Mouse (Mus musculus) C2C12 (cell line): ENCODE measurements at regions not wholly inside any gene's neighbourhood (a gene's known extent, or its start where the extent isn't known, plus 50 kb on each side); places are given as distances from the start of the nearest gene placed in this dataset.

Experiments used
- H3K27me3 ChIP-seq: one replicate; pipeline ENCODE4 v1.6.1; 2011; ENCODE audit not compliant: control insufficient read depth, insufficient read depth, insufficient read length
- H3K36me3 ChIP-seq: one replicate; pipeline ENCODE4 v1.6.1; 2011; ENCODE audit not compliant: control insufficient read depth, insufficient read depth
- H3K4me3 ChIP-seq: one replicate; pipeline ENCODE4 v1.5.1; 2011; ENCODE audit warnings: mild to moderate bottlenecking, control low read depth; ENCODE audit not compliant: poor library complexity, insufficient read depth, severe bottlenecking
- H3K79me2 ChIP-seq: one replicate; pipeline ENCODE4 v1.6.1; 2011; ENCODE audit not compliant: control insufficient read depth, insufficient read depth
- H3K79me3 ChIP-seq: one replicate; pipeline ENCODE4 v1.6.1; 2011; ENCODE audit warnings: low read depth, control low read depth
- H3ac ChIP-seq: one replicate; pipeline ENCODE3; 2011; ENCODE audit warnings: low read depth; ENCODE audit not compliant: control insufficient read depth, insufficient read length
- CEBPB ChIP-seq: IDR thresholded peaks from one replicate; pipeline ENCODE4 v1.6.1; 2011; ENCODE audit warnings: low read depth, mild to moderate bottlenecking, control low read depth, moderate library complexity
- CTCF ChIP-seq: IDR thresholded peaks from one replicate; pipeline ENCODE4 v1.5.1; 2011; ENCODE audit not compliant: control insufficient read depth, insufficient read depth, insufficient read length
- FOSL1 ChIP-seq: IDR thresholded peaks from one replicate; pipeline ENCODE4 v1.8.0; 2011; ENCODE audit warnings: mild to moderate bottlenecking, low read length; ENCODE audit not compliant: poor library complexity, insufficient read depth, severe bottlenecking
- MAX ChIP-seq: IDR thresholded peaks from one replicate; pipeline ENCODE4 v1.6.1; 2011; ENCODE audit warnings: mild to moderate bottlenecking, control low read depth
- MYOD1 ChIP-seq: IDR thresholded peaks from one replicate; pipeline ENCODE4 v1.6.1; 2011; ENCODE audit warnings: low read depth; ENCODE audit not compliant: control insufficient read depth, insufficient read length
- MYOG ChIP-seq: IDR thresholded peaks from one replicate; pipeline ENCODE4 v1.6.1; 2011; ENCODE audit not compliant: control insufficient read depth, insufficient read length; ENCODE audit errors: extremely low read depth
- USF1 ChIP-seq: IDR thresholded peaks from one replicate; pipeline ENCODE4 v1.6.1; 2011; ENCODE audit warnings: low read depth, mild to moderate bottlenecking, control low read depth, moderate library complexity

DNA sequence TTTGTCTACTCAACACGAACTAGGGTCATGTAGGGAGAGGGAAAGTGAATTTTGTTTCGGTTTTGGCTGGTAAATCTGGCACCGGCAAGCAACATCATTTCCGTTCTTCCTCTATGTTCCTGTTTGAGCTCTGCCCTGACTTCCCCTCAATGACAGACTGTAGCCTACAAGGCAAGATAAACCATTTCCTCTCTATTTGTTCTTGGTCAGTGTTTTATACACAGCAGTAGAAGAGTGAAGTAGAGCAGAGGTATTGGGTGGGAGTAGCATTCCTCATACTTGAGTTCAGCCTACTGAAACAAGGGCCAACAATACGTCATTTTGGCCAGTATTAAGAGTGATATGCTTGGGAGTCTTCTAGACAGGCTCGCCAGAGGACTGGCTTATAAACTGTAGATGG is 177.0 kb downstream of the Ndfip2 start:
- H3K4me3 ChIP-seq, result no peak overlapping the region
- no peaks in the 10 kb centered on the region for H3K36me3 ChIP-seq
- H3K79me3 ChIP-seq, result no peaks in the 10 kb centered on the region
- no peaks in the 10 kb centered on the region for H3K79me2 ChIP-seq
- no peaks in the 10 kb centered on the region for H3K27me3 ChIP-seq
- TF ChIP-seq FOSL1 (no peak), CTCF (no peak), MYOG (no peak), CEBPB (no peak), MAX (no peak), USF1 (no peak), MYOD1 (no peak)
- H3ac ChIP-seq, result no peak overlapping the region

DNA sequence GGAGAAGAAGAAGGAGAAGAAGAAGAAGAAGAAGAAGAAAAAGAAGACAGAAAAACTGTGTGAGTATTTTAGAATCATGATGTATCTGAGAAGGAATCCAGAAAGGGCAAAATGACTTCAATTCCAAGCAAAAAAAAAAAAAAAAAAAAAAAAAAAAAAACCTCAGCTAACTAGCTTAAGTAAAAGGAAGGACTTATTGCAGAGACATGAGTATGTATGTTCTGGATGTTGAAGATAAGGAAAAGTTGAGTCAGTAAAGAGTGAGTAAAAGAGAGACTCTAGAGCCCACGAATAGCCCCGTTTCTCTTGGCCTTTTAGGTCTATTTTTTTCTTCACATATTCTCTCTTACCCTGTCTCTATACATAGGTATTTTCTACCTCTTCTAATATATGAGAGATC is 175.1 kb downstream of the Ndfip2 start:
- no peak overlapping the region for H3K4me3 ChIP-seq
- no peaks in the 10 kb centered on the region for H3K79me3 ChIP-seq
- H3ac ChIP-seq, result no peak overlapping the region
- H3K36me3 ChIP-seq, result no peaks in the 10 kb centered on the region
- TF ChIP-seq MAX, result no peak
- no peak for TF ChIP-seq MYOD1
- no peak for TF ChIP-seq MYOG
- TF ChIP-seq CTCF, result no peak
- no peak for TF ChIP-seq USF1
- no peak for TF ChIP-seq CEBPB
- no peak for TF ChIP-seq FOSL1
- no peaks in the 10 kb centered on the region for H3K27me3 ChIP-seq
- no peaks in the 10 kb centered on the region for H3K79me2 ChIP-seq

- Histone ChIP-seq H3K79me2 (no peaks in the 10 kb centered on the region), H3K36me3 (no peaks in the 10 kb centered on the region), H3K27me3 (no peaks in the 10 kb centered on the region), H3K79me3 (no peaks in the 10 kb centered on the region), H3ac (no peak overlapping the region), H3K4me3 (no peak overlapping the region)
- no peak for TF ChIP-seq USF1
- no peak for TF ChIP-seq MYOG
- no peak for TF ChIP-seq CEBPB
- no peak for TF ChIP-seq FOSL1
Measured at GRCm38 (mm10) chr14:105432670-105433069, 174.3 kb downstream of the Ndfip2 start.

- Histone ChIP-seq H3K36me3 (no peaks in the 10 kb centered on the region), H3ac (no peak overlapping the region), H3K79me2 (no peaks in the 10 kb centered on the region), H3K27me3 (no peaks in the 10 kb centered on the region), H3K4me3 (no peak overlapping the region), H3K79me3 (no peaks in the 10 kb centered on the region)
- TF ChIP-seq FOSL1 (no peak), MAX (no peak), USF1 (no peak), MYOD1 (no peak), CEBPB (no peak), MYOG (no peak), CTCF (no peak)
Measured at GRCm38 (mm10) chr14:105431584-105431983, 173.2 kb downstream of the Ndfip2 start.

DNA sequence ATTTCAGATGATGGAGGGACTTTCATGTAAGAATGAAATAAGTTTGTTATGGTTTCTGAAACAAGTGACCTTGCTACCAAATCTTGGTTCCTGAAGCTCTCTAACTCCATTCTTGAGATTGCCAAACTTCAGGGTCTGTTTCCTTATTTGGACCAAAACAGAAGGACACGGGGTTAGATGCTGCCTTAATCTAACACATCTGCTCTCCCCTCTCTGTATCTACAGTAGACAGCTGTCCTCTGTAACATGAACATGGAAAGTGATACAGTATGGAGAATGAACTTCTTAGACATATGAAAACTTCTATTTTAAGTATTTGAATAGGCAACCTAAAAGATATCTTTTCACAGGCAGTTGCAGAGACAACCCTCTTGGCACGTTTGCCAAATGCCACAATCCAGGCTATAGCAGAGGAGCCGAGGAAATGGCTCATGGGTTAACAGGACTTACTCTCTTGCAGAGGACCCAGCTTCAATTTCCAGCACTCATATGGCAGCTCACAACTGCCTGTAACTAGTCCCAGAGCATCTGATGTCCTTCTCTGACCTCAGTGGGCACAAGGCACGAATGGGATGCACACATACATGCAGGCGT is 171.4 kb downstream of the Ndfip2 start:
- Histone ChIP-seq H3K36me3 (no peaks in the 10 kb centered on the region), H3ac (no peak overlapping the region), H3K79me2 (no peaks in the 10 kb centered on the region), H3K79me3 (no peaks in the 10 kb centered on the region), H3K27me3 (no peaks in the 10 kb centered on the region), H3K4me3 (no peak overlapping the region)
- TF ChIP-seq MYOG, result no peak
- TF ChIP-seq FOSL1, result no peak
- TF ChIP-seq USF1, result no peak
- TF ChIP-seq MYOD1, result no peak
- TF ChIP-seq CEBPB, result no peak
- no peak for TF ChIP-seq CTCF
- TF ChIP-seq MAX, result no peak

- H3ac ChIP-seq, result no peak overlapping the region
- no peak overlapping the region for H3K4me3 ChIP-seq
- H3K36me3 ChIP-seq, result no peaks in the 10 kb centered on the region
- TF ChIP-seq USF1, result no peak
- no peaks in the 10 kb centered on the region for H3K79me2 ChIP-seq
- no peaks in the 10 kb centered on the region for H3K27me3 ChIP-seq
- no peaks in the 10 kb centered on the region for H3K79me3 ChIP-seq
Measured at GRCm38 (mm10) chr14:105427474-105427901, 169.1 kb downstream of the Ndfip2 start.
